Mouse (Mus musculus): ENCODE results near the gene Tdgf1. TPM values are rescaled to one million over a fixed set of nuclear protein-coding genes. Genes with fewer than 3 reads are reported as not detected.

Gene Tdgf1
- polyA plus RNA-seq, 1 experiment from 2014 or later, result not detected

- 41% methylated on average over 5 of the region's 5 CpGs for WGBS
- peaks cover 66% of the 10 kb centered on the region for H3K27me3 ChIP-seq
- no peak for ATAC-seq (ENCODE audit: insufficient number of reproducible peaks, insufficient read depth, low FRiP score, low TSS enrichment, low read depth)
- H3K27ac ChIP-seq, result no peak overlapping the region
- H3K9me3 ChIP-seq, result no peaks in the 10 kb centered on the region
- no peak overlapping the region for H3K9ac ChIP-seq (replicated peaks)
- H3K36me3 ChIP-seq, result no peaks in the 10 kb centered on the region
- H3K4me2 ChIP-seq, result peak overlapping the region; percentile 97
- H3K4me3 ChIP-seq (replicated peaks), result peak overlapping the region; percentile 55
- peaks cover 5% of the 10 kb centered on the region; the same call in 1 of the 2 replicates for H3K4me1 ChIP-seq (replicated peaks)
These were observed 7.1 kb upstream of the Tdgf1 start for GRCm38 (mm10) chr9:110952931-110953549.

- WGBS, result 52% methylated on average over 6 of the region's 6 CpGs
- Histone ChIP-seq H3K36me3 (no peaks in the 10 kb centered on the region), H3K4me2 (no peak overlapping the region), H3K9ac (replicated peaks) (no peak overlapping the region), H3K27me3 (peaks cover 72% of the 10 kb centered on the region), H3K4me3 (replicated peaks) (no peak overlapping the region), H3K9me3 (no peaks in the 10 kb centered on the region), H3K4me1 (replicated peaks) (no peaks in the 10 kb centered on the region; the same call in 1 of the 2 replicates), H3K27ac (no peak overlapping the region)
- ATAC-seq (ENCODE audit: insufficient number of reproducible peaks, insufficient read depth, low FRiP score, low TSS enrichment, low read depth), result no peak
These were observed 6.4 kb upstream of the Tdgf1 start for GRCm38 (mm10) chr9:110952398-110952797.

- no peak overlapping the region for H3K4me3 ChIP-seq (replicated peaks)
- H3K9ac ChIP-seq (replicated peaks), result no peak overlapping the region
- H3K4me1 ChIP-seq (replicated peaks), result peaks cover 5% of the 10 kb centered on the region
- peaks cover 78% of the 10 kb centered on the region for H3K27me3 ChIP-seq
- no peak overlapping the region for H3K4me2 ChIP-seq
- H3K27ac ChIP-seq, result no peak overlapping the region
- 95% methylated on average over 13 of the region's 13 CpGs for WGBS
- ATAC-seq (ENCODE audit: insufficient number of reproducible peaks, insufficient read depth, low FRiP score, low TSS enrichment, low read depth), result no peak
- no peaks in the 10 kb centered on the region for H3K36me3 ChIP-seq
- H3K9me3 ChIP-seq, result no peaks in the 10 kb centered on the region
These were observed 5.9 kb upstream of the Tdgf1 start for GRCm38 (mm10) chr9:110951866-110952265.

- no peak within 1 kb of the TSS for H3K4me2 ChIP-seq
- H3K9me3 ChIP-seq, result no peaks in the 10 kb centered on the region
- no peaks in the 10 kb centered on the region for H3K36me3 ChIP-seq
- no peak within 1 kb of the TSS for H3K27ac ChIP-seq
- no peak for ATAC-seq (ENCODE audit: insufficient number of reproducible peaks, insufficient read depth, low FRiP score, low TSS enrichment, low read depth)
- no peak within 1 kb of the TSS for H3K9ac ChIP-seq (replicated peaks)
- H3K4me1 ChIP-seq (replicated peaks), result peaks cover 10% of the 10 kb centered on the region
- H3K27me3 ChIP-seq, result peaks cover 81% of the 10 kb centered on the region
- 86% methylated on average over 11 of the region's 11 CpGs for whole genome bisulfite sequencing
- H3K4me3 ChIP-seq (replicated peaks), result no peak within 1 kb of the TSS
These were observed 5.4 kb upstream of the Tdgf1 start, which contains the start of gene Lrrc2 for GRCm38 (mm10) chr9:110951397-110951796. TSS of gene Lrrc2 (plus strand) at chr9:110951545.

- Histone ChIP-seq H3K27me3 (peaks cover 81% of the 10 kb centered on the region), H3K9me3 (no peaks in the 10 kb centered on the region), H3K4me2 (no peak overlapping the region), H3K9ac (replicated peaks) (no peak overlapping the region), H3K4me1 (replicated peaks) (peaks cover 12% of the 10 kb centered on the region), H3K27ac (no peak overlapping the region), H3K36me3 (no peaks in the 10 kb centered on the region), H3K4me3 (replicated peaks) (no peak overlapping the region)
- no peak for ATAC-seq (ENCODE audit: insufficient number of reproducible peaks, insufficient read depth, low FRiP score, low TSS enrichment, low read depth)
- WGBS, result 95% methylated on average over 3 of the region's 3 CpGs
These were observed 4.2 kb upstream of the Tdgf1 start for GRCm38 (mm10) chr9:110950109-110950508.

GRCm38 (mm10) chr9:110948813-110949310 lies 2.9 kb upstream of the Tdgf1 start:
- 42% methylated on average over 8 of the region's 8 CpGs for WGBS
- H3K4me2 ChIP-seq, result no peak overlapping the region
- no peaks in the 10 kb centered on the region for H3K9me3 ChIP-seq
- H3K4me1 ChIP-seq (replicated peaks), result peaks cover 12% of the 10 kb centered on the region
- no peak overlapping the region for H3K27ac ChIP-seq
- no peaks in the 10 kb centered on the region for H3K36me3 ChIP-seq
- peaks cover 80% of the 10 kb centered on the region for H3K27me3 ChIP-seq
- H3K4me3 ChIP-seq (replicated peaks), result no peak overlapping the region
- H3K9ac ChIP-seq (replicated peaks), result no peak overlapping the region
- no peak for ATAC-seq (ENCODE audit: insufficient number of reproducible peaks, insufficient read depth, low FRiP score, low TSS enrichment, low read depth)

GRCm38 (mm10) chr9:110947900-110948299 lies 1.9 kb upstream of the Tdgf1 start:
- no peak overlapping the region for H3K9ac ChIP-seq (replicated peaks)
- peaks cover 12% of the 10 kb centered on the region; the same call in 1 of the 2 replicates for H3K4me1 ChIP-seq (replicated peaks)
- peaks cover 79% of the 10 kb centered on the region for H3K27me3 ChIP-seq
- H3K4me2 ChIP-seq, result no peak overlapping the region
- H3K27ac ChIP-seq, result no peak overlapping the region
- H3K4me3 ChIP-seq (replicated peaks), result no peak overlapping the region
- WGBS, result 24% methylated on average over 6 of the region's 6 CpGs
- no peaks in the 10 kb centered on the region for H3K36me3 ChIP-seq
- no peaks in the 10 kb centered on the region for H3K9me3 ChIP-seq
- no peak for ATAC-seq (ENCODE audit: insufficient number of reproducible peaks, insufficient read depth, low FRiP score, low TSS enrichment, low read depth)

- Histone ChIP-seq H3K36me3 (no peaks in the 10 kb centered on the region), H3K4me1 (replicated peaks) (peaks cover 12% of the 10 kb centered on the region; the same call in 1 of the 2 replicates), H3K4me3 (replicated peaks) (no peak overlapping the region), H3K9me3 (no peaks in the 10 kb centered on the region), H3K27ac (no peak overlapping the region), H3K27me3 (peaks cover 72% of the 10 kb centered on the region), H3K9ac (replicated peaks) (no peak overlapping the region), H3K4me2 (0 out of 2 replicates have a peak overlapping the region, but pooled peaks have one; percentile 30)
- WGBS, result 4% methylated on average over 6 of the region's 6 CpGs
- no peak for ATAC-seq (ENCODE audit: insufficient number of reproducible peaks, insufficient read depth, low FRiP score, low TSS enrichment, low read depth)
These were observed 1.3 kb upstream of the Tdgf1 start for GRCm38 (mm10) chr9:110947261-110947661.

- Histone ChIP-seq H3K4me1 (replicated peaks) (peaks cover 12% of the 10 kb centered on the region; the same call in 1 of the 2 replicates), H3K27ac (no peak overlapping the region), H3K27me3 (peaks cover 69% of the 10 kb centered on the region), H3K9me3 (no peaks in the 10 kb centered on the region), H3K4me2 (peak overlapping the region; percentile 30), H3K4me3 (replicated peaks) (no peak overlapping the region; the same call in 1 of the 2 replicates), H3K36me3 (no peaks in the 10 kb centered on the region), H3K9ac (replicated peaks) (no peak overlapping the region)
- ATAC-seq (ENCODE audit: insufficient number of reproducible peaks, insufficient read depth, low FRiP score, low TSS enrichment, low read depth), result no peak; the same call in 1 of the 2 replicates
- WGBS, result 5% methylated on average over 20 of the region's 20 CpGs
These were observed 638 bp upstream of the Tdgf1 start for GRCm38 (mm10) chr9:110946548-110947044.

- ATAC-seq (ENCODE audit: insufficient number of reproducible peaks, insufficient read depth, low FRiP score, low TSS enrichment, low read depth), result no peak
- H3K4me2 ChIP-seq, result no peak overlapping the region
- H3K4me3 ChIP-seq (replicated peaks), result no peak overlapping the region
- no peaks in the 10 kb centered on the region for H3K9me3 ChIP-seq
- 6% methylated on average over 18 of the region's 18 CpGs for WGBS
- no peak overlapping the region for H3K27ac ChIP-seq
- H3K4me1 ChIP-seq (replicated peaks), result peaks cover 12% of the 10 kb centered on the region; the same call in 1 of the 2 replicates
- H3K9ac ChIP-seq (replicated peaks), result no peak overlapping the region
- H3K27me3 ChIP-seq, result peaks cover 59% of the 10 kb centered on the region
- H3K36me3 ChIP-seq, result no peaks in the 10 kb centered on the region
These were observed 615 bp downstream of the Tdgf1 start for GRCm38 (mm10) chr9:110945343-110945742.

GRCm38 (mm10) chr9:110944265-110944664 lies 1.7 kb downstream of the Tdgf1 start:
- no peak for ATAC-seq (ENCODE audit: insufficient number of reproducible peaks, insufficient read depth, low FRiP score, low TSS enrichment, low read depth)
- peaks cover 12% of the 10 kb centered on the region; the same call in 1 of the 2 replicates for H3K4me1 ChIP-seq (replicated peaks)
- peaks cover 59% of the 10 kb centered on the region for H3K27me3 ChIP-seq
- no peak overlapping the region for H3K9ac ChIP-seq (replicated peaks)
- no peaks in the 10 kb centered on the region for H3K36me3 ChIP-seq
- no peak overlapping the region for H3K4me3 ChIP-seq (replicated peaks)
- H3K9me3 ChIP-seq, result no peaks in the 10 kb centered on the region
- no peak overlapping the region for H3K27ac ChIP-seq
- no peak overlapping the region for H3K4me2 ChIP-seq
- WGBS, result 36% methylated on average over 13 of the region's 13 CpGs

Measured in limb, embryonic 12.5 days (tissue).